Mouse (Mus musculus): ENCODE data around the gene Palb2. TPM values are rescaled to one million over a fixed set of nuclear protein-coding genes. Genes with fewer than 3 reads are reported as not detected.

Gene Palb2
- 0.48 TPM for polyA plus RNA-seq (2012; fragmentation: generic; extraction: Trizol)

GRCm38 (mm10) chr7:122132497-122133337, at the start of gene Palb2, which contains the start of gene Dctn5:
TSS of gene Palb2 (minus strand) at chr7:122132985.
TSS of gene Dctn5 (plus strand) at chr7:122133041.
- Histone ChIP-seq H3ac (ENCODE audit: control insufficient read depth, insufficient read length) (peak within 1 kb of the TSS; percentile 80), H3K4me3 (peak within 1 kb of the TSS; percentile 70)
- no peak for TF ChIP-seq MAX (IDR thresholded peaks at IDR 0.05; ENCODE audit: low read depth)
- peak; percentile 98 for TF ChIP-seq E2F4 (IDR thresholded peaks at IDR 0.05; ENCODE audit: insufficient read depth)
- peak; percentile 83 for TF ChIP-seq POLR2AphosphoS2 (IDR thresholded peaks at IDR 0.05; ENCODE audit: insufficient read length, low read depth)
- peak in 1 of 3 experiments; percentile 18 for TF ChIP-seq MYOG (IDR thresholded peaks at IDR 0.05; ENCODE audit: control insufficient read depth in 1 of 3, insufficient read depth in 1 of 3, insufficient read length in 2 of 3, low read depth in 2 of 3)
- peak; percentile 89 for TF ChIP-seq POLR2A (IDR thresholded peaks at IDR 0.05; ENCODE audit: insufficient read length, low read depth)
- TF ChIP-seq MYOD1 (IDR thresholded peaks at IDR 0.05; ENCODE audit: control insufficient read depth in 1 of 3, insufficient read length in 2 of 3, low read depth in 2 of 3) = peak in 1 of 3 experiments; percentile 7
- TF ChIP-seq REST (IDR thresholded peaks at IDR 0.05; ENCODE audit: insufficient read depth, insufficient read length) = no peak
- TF ChIP-seq TCF12 (IDR thresholded peaks at IDR 0.05; ENCODE audit: insufficient read depth, poor library complexity, severe bottlenecking) = no peak
- TF ChIP-seq USF1 (IDR thresholded peaks at IDR 0.05; ENCODE audit: low read depth) = no peak
- TF ChIP-seq SRF (IDR thresholded peaks at IDR 0.05; ENCODE audit: control insufficient read depth, insufficient read length, low read depth) = peak; percentile 91

GRCm38 (mm10) chr7:122180720-122181119, 47.9 kb upstream of the Palb2 start:
- TF ChIP-seq E2F4 (IDR thresholded peaks at IDR 0.05; ENCODE audit: insufficient read depth) (no peak), CEBPB (IDR thresholded peaks at IDR 0.05; ENCODE audit: insufficient read depth, poor library complexity, severe bottlenecking) (no peak), MYOG (IDR thresholded peaks at IDR 0.05; ENCODE audit: control insufficient read depth in 1 of 3, insufficient read depth in 1 of 3, insufficient read length in 2 of 3, low read depth in 2 of 3) (no peak), MAX (IDR thresholded peaks at IDR 0.05; ENCODE audit: low read depth) (no peak)
- Histone ChIP-seq H3ac (ENCODE audit: control insufficient read depth, insufficient read length) (no peak overlapping the region), H3K4me2 (ENCODE audit: low read depth) (no peak overlapping the region), H3K4me3 (no peak overlapping the region), H3K79me2 (ENCODE audit: control insufficient read depth, insufficient read depth) (no peaks in the 10 kb centered on the region), H3K36me3 (ENCODE audit: control insufficient read depth, insufficient read depth) (no peaks in the 10 kb centered on the region), H3K27me3 (ENCODE audit: control insufficient read depth, insufficient read depth, insufficient read length) (peaks cover 25% of the 10 kb centered on the region)

More at GRCm38 (mm10) chr7:122132497-122133337, at the start of gene Palb2, which contains the start of gene Dctn5:
- Histone ChIP-seq H3K36me3 (ENCODE audit: control insufficient read depth, insufficient read depth) (peaks cover 25% of the 10 kb centered on the region), H3K27me3 (ENCODE audit: control insufficient read depth, insufficient read depth, insufficient read length) (no peaks in the 10 kb centered on the region), H3K79me2 (ENCODE audit: control insufficient read depth, insufficient read depth) (peaks cover 27% of the 10 kb centered on the region), H3K4me2 (ENCODE audit: low read depth) (peak within 1 kb of the TSS; percentile 82)

GRCm38 (mm10) chr7:122171613-122172012, 38.8 kb upstream of the Palb2 start:
- H3K27me3 ChIP-seq (ENCODE audit: control insufficient read depth, insufficient read depth, insufficient read length) = peaks cover 4% of the 10 kb centered on the region
- H3K79me2 ChIP-seq (ENCODE audit: control insufficient read depth, insufficient read depth) = no peaks in the 10 kb centered on the region
- H3K36me3 ChIP-seq (ENCODE audit: control insufficient read depth, insufficient read depth) = no peaks in the 10 kb centered on the region
- H3K4me2 ChIP-seq (ENCODE audit: low read depth) = no peak overlapping the region
- H3ac ChIP-seq (ENCODE audit: control insufficient read depth, insufficient read length) = no peak overlapping the region
- no peak overlapping the region for H3K4me3 ChIP-seq
- TF ChIP-seq USF1 (IDR thresholded peaks at IDR 0.05; ENCODE audit: low read depth) (no peak), MYOD1 (IDR thresholded peaks at IDR 0.05; ENCODE audit: control insufficient read depth in 1 of 3, insufficient read length in 2 of 3, low read depth in 2 of 3) (no peak), TCF3 (IDR thresholded peaks at IDR 0.05; ENCODE audit: insufficient read length, low read depth) (no peak), TCF12 (IDR thresholded peaks at IDR 0.05; ENCODE audit: insufficient read depth, poor library complexity, severe bottlenecking) (no peak), REST (IDR thresholded peaks at IDR 0.05; ENCODE audit: insufficient read depth, insufficient read length) (no peak), SRF (IDR thresholded peaks at IDR 0.05; ENCODE audit: control insufficient read depth, insufficient read length, low read depth) (no peak), POLR2AphosphoS2 (IDR thresholded peaks at IDR 0.05; ENCODE audit: insufficient read length, low read depth) (no peak), MAX (IDR thresholded peaks at IDR 0.05; ENCODE audit: low read depth) (no peak), E2F4 (IDR thresholded peaks at IDR 0.05; ENCODE audit: insufficient read depth) (no peak), MYOG (IDR thresholded peaks at IDR 0.05; ENCODE audit: control insufficient read depth in 1 of 3, insufficient read depth in 1 of 3, insufficient read length in 2 of 3, low read depth in 2 of 3) (no peak), POLR2A (IDR thresholded peaks at IDR 0.05; ENCODE audit: insufficient read length, low read depth) (no peak), CEBPB (IDR thresholded peaks at IDR 0.05; ENCODE audit: insufficient read depth, poor library complexity, severe bottlenecking) (no peak)

GRCm38 (mm10) chr7:122170705-122171104, 37.9 kb upstream of the Palb2 start:
- Histone ChIP-seq H3K36me3 (ENCODE audit: control insufficient read depth, insufficient read depth) (no peaks in the 10 kb centered on the region), H3K4me2 (ENCODE audit: low read depth) (no peak overlapping the region), H3K4me3 (no peak overlapping the region), H3K79me2 (ENCODE audit: control insufficient read depth, insufficient read depth) (no peaks in the 10 kb centered on the region), H3ac (ENCODE audit: control insufficient read depth, insufficient read length) (no peak overlapping the region), H3K27me3 (ENCODE audit: control insufficient read depth, insufficient read depth, insufficient read length) (no peaks in the 10 kb centered on the region)
- TF ChIP-seq MYOD1 (IDR thresholded peaks at IDR 0.05; ENCODE audit: control insufficient read depth in 1 of 3, insufficient read length in 2 of 3, low read depth in 2 of 3) = no peak
- no peak for TF ChIP-seq USF1 (IDR thresholded peaks at IDR 0.05; ENCODE audit: low read depth)
- no peak for TF ChIP-seq REST (IDR thresholded peaks at IDR 0.05; ENCODE audit: insufficient read depth, insufficient read length)
- no peak for TF ChIP-seq MAX (IDR thresholded peaks at IDR 0.05; ENCODE audit: low read depth)
- TF ChIP-seq TCF3 (IDR thresholded peaks at IDR 0.05; ENCODE audit: insufficient read length, low read depth) = no peak
- no peak for TF ChIP-seq TCF12 (IDR thresholded peaks at IDR 0.05; ENCODE audit: insufficient read depth, poor library complexity, severe bottlenecking)
- TF ChIP-seq SRF (IDR thresholded peaks at IDR 0.05; ENCODE audit: control insufficient read depth, insufficient read length, low read depth) = no peak
- TF ChIP-seq E2F4 (IDR thresholded peaks at IDR 0.05; ENCODE audit: insufficient read depth) = no peak
- TF ChIP-seq CEBPB (IDR thresholded peaks at IDR 0.05; ENCODE audit: insufficient read depth, poor library complexity, severe bottlenecking) = no peak
- no peak for TF ChIP-seq POLR2A (IDR thresholded peaks at IDR 0.05; ENCODE audit: insufficient read length, low read depth)
- TF ChIP-seq POLR2AphosphoS2 (IDR thresholded peaks at IDR 0.05; ENCODE audit: insufficient read length, low read depth) = no peak
- no peak for TF ChIP-seq MYOG (IDR thresholded peaks at IDR 0.05; ENCODE audit: control insufficient read depth in 1 of 3, insufficient read depth in 1 of 3, insufficient read length in 2 of 3, low read depth in 2 of 3)

Measured in myocyte (in vitro differentiated cells).